In the genomic region with DNA sequence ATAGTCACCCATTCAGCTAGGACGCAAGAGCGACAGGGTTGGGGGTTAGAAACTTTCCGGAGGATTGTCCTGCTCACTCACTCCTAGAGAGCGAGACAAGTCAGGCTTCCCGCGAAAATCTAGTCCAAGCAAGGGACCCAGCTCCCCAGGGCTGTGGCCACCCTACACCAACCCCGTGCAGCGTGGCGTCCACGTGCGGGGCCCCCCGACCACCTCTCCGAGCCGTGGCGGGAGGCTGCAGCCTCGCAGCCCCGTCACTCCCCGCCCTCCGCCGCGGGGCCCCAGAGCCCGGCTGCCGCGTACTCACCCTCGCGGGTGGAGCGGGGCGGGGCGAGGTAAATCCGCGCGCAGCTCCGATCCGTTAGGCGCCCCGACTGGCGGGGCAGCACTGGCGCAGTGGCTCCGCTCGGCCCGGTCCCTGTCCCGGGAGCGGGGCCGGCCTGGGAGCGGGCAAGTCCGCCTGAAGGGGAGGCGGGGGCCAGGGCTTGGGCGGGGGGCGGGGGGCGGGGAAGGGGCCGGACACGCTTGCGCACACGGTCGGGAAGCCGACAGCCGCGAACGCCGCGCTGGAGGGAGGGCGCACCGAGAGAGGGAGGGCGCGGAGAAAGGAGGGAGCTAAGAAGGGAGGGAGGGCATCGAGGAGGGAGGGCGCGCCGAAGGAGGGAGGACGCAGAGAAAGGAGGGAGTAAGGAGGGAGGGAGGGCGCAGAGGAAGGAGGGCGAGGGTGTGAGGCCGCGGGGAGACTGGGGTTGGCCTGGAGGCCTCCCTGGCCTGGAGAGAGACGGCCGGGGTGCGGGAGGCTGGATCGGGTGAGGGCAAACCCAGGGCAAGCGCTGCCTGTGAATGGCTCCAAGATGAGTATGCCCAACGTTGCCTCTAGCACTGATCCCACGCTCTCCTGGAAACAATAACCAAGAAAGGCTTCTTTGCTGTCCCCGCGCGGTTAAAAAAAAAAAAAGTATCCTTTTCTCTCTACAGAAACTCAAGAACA, we compare ENCODE assay signal across 8 mouse cellular contexts. TPM values are rescaled to one million over a fixed set of nuclear protein-coding genes. Genes with fewer than 3 reads are reported as not detected.
DNase-seq lines count a peak whose midpoint lies in the region; ATAC-seq and TF ChIP-seq lines count a peak whose summit lies in the region.

No protein-coding gene starts in this region.

- peak overlapping the region; percentile 45 for H3K4me3 ChIP-seq in forebrain, embryonic 11.5 days (ENCODE audit: low read depth, low read length)
- H3K4me3 ChIP-seq in heart, embryonic 16.5 days (ENCODE audit: low read length): peak overlapping the region; percentile 76
- peak overlapping the region; percentile 77 for H3K4me3 ChIP-seq in lung, adult 2 months (replicated peaks; ENCODE audit: extremely low read depth, low read depth, low read length)
- H3K4me3 ChIP-seq in neural tube, embryonic 15.5 days (replicated peaks): peak overlapping the region; percentile 69

- ATAC-seq in forebrain, embryonic 11.5 days (replicated peaks; ENCODE audit: low FRiP score): peak; percentile 92
- peak; percentile 88 for ATAC-seq in heart, embryonic 16.5 days (replicated peaks; ENCODE audit: extremely low read depth, insufficient read depth, low FRiP score)
- ATAC-seq in neural tube, embryonic 15.5 days (ENCODE audit: low FRiP score): peak; percentile 94

- H3K27ac ChIP-seq in forebrain, embryonic 11.5 days (ENCODE audit: low read depth, low read length): peak overlapping the region; percentile 26; the same call in 1 of the 2 replicates
- peak overlapping the region; percentile 92 for H3K27ac ChIP-seq in heart, embryonic 16.5 days (ENCODE audit: low read length)
- peak overlapping the region; percentile 83 for H3K27ac ChIP-seq in neural tube, embryonic 15.5 days (replicated peaks)

- no peaks in the 10 kb centered on the region for H3K9me3 ChIP-seq in forebrain, embryonic 11.5 days (ENCODE audit: control insufficient read depth, low read length)
- H3K9me3 ChIP-seq in heart, embryonic 16.5 days (replicated peaks; ENCODE audit: control insufficient read depth, low read length): no peaks in the 10 kb centered on the region
- no peaks in the 10 kb centered on the region for H3K9me3 ChIP-seq in neural tube, embryonic 15.5 days (replicated peaks)

- TF ChIP-seq POLR2A in lung, adult 2 months (IDR thresholded peaks at IDR 0.05; ENCODE audit: borderline replicate concordance, extremely low read depth, low read depth, low read length): peak; percentile 87; the same call in 1 of the 2 replicates

- under 1% methylated on average over 78 of the region's 84 CpGs for WGBS in forebrain, embryonic 11.5 days
- under 1% methylated on average over 81 of the region's 84 CpGs for WGBS in heart, embryonic 16.5 days
- WGBS in lung, adult 2 months: under 1% methylated on average over 81 of the region's 84 CpGs
- WGBS in neural tube, embryonic 15.5 days: under 1% methylated on average over 72 of the region's 84 CpGs

- peak; percentile 80 for DNase-seq in ES-CJ7 (ENCODE audit: low read depth, low spot score)
- peak; percentile 80 for DNase-seq in c-Kit-positive CD71-positive TER-119-negative erythroid progenitor cells, embryonic 14.5 days (ENCODE audit: low read depth)
- peak; percentile 90 for DNase-seq in forebrain, embryonic 11.5 days (ENCODE audit: low spot score)
- peak; percentile 77 to 90 for DNase-seq in kidney, postnatal 25 days
- peak; percentile 79 for DNase-seq in lung, adult 2 months
- DNase-seq in testis, postnatal 10 days (ENCODE audit: low spot score): peak; percentile 84

- H3K9ac ChIP-seq in forebrain, embryonic 11.5 days (ENCODE audit: low read length): peak overlapping the region; percentile 62
- peak overlapping the region; percentile 87 for H3K9ac ChIP-seq in heart, embryonic 16.5 days (ENCODE audit: low read length)
- peak overlapping the region; percentile 72 for H3K9ac ChIP-seq in neural tube, embryonic 15.5 days (replicated peaks)

- H3K27me3 ChIP-seq in forebrain, embryonic 11.5 days (ENCODE audit: control insufficient read depth, insufficient read depth, low read length): no peaks in the 10 kb centered on the region
- H3K27me3 ChIP-seq in heart, embryonic 16.5 days (ENCODE audit: control insufficient read depth, insufficient read depth, low read length): no peaks in the 10 kb centered on the region
- no peaks in the 10 kb centered on the region for H3K27me3 ChIP-seq in neural tube, embryonic 15.5 days (replicated peaks)

- H3K36me3 ChIP-seq in forebrain, embryonic 11.5 days (ENCODE audit: control insufficient read depth, insufficient read depth, low read length): no peaks in the 10 kb centered on the region
- H3K36me3 ChIP-seq in heart, embryonic 16.5 days (ENCODE audit: control insufficient read depth, insufficient read depth): no peaks in the 10 kb centered on the region
- H3K36me3 ChIP-seq in neural tube, embryonic 15.5 days: no peaks in the 10 kb centered on the region

- TF ChIP-seq CTCF in lung, adult 2 months (IDR thresholded peaks at IDR 0.05; ENCODE audit: insufficient read depth, low read length): no peak

- H3K4me2 ChIP-seq in forebrain, embryonic 11.5 days (ENCODE audit: low read depth, low read length, severe bottlenecking): peak overlapping the region; percentile 94
- H3K4me2 ChIP-seq in heart, embryonic 16.5 days (ENCODE audit: low read depth, low read length): peak overlapping the region; percentile 89
- H3K4me2 ChIP-seq in neural tube, embryonic 15.5 days: peak overlapping the region; percentile 69

- no peaks in the 10 kb centered on the region; the same call in none of the 2 replicates for H3K4me1 ChIP-seq in forebrain, embryonic 11.5 days (replicated peaks; ENCODE audit: control insufficient read depth, insufficient read depth, low read length)
- H3K4me1 ChIP-seq in heart, embryonic 16.5 days (ENCODE audit: control insufficient read depth, insufficient read depth, low read length): peaks cover 29% of the 10 kb centered on the region
- peaks cover 16% of the 10 kb centered on the region for H3K4me1 ChIP-seq in lung, adult 2 months (ENCODE audit: control insufficient read depth, insufficient read depth, low read length)
- peaks cover 29% of the 10 kb centered on the region for H3K4me1 ChIP-seq in neural tube, embryonic 15.5 days

RNA-seq across cellular contexts. Expression of a gene that starts 2.4 kb away (rescaled TPM):
- polyA plus RNA-seq in forebrain, embryonic 11.5 days (2014; fragmentation: Nextera tagmentation; extraction: Ambion mirVana): 13.3 and 14.4 TPM in 2 replicates
- 25.8 and 26.4 TPM in 2 replicates for polyA plus RNA-seq in heart, embryonic 16.5 days (2015; fragmentation: Nextera tagmentation; extraction: Ambion mirVana)
- polyA plus RNA-seq in lung, adult 2 months (2012; rRNA removed): 18.2 and 18.4 TPM in 2 replicates
- polyA plus RNA-seq in neural tube, embryonic 15.5 days (2015; fragmentation: Nextera tagmentation; extraction: Ambion mirVana): 11.4 and 15.6 TPM in 2 replicates

RNA-seq across cellular contexts. Expression of a gene that starts 59.2 kb away (rescaled TPM):
- 104 and 113 TPM in 2 replicates for polyA plus RNA-seq in forebrain, embryonic 11.5 days (2014; fragmentation: Nextera tagmentation; extraction: Ambion mirVana)
- 60.2 and 62.5 TPM in 2 replicates for polyA plus RNA-seq in heart, embryonic 16.5 days (2015; fragmentation: Nextera tagmentation; extraction: Ambion mirVana)
- polyA plus RNA-seq in lung, adult 2 months (2012; rRNA removed): 27.7 and 31.2 TPM in 2 replicates
- 69.1 and 73.7 TPM in 2 replicates for polyA plus RNA-seq in neural tube, embryonic 15.5 days (2015; fragmentation: Nextera tagmentation; extraction: Ambion mirVana)

Comparison
In these comparisons a context has a peak if more than half of its experiments do, and no peak if none do; other contexts are left out.
1. Peak in every context shown above with its lines: DNase-seq, ATAC-seq, H3K4me3 ChIP-seq and H3K27ac ChIP-seq.
2. H3K27ac ChIP-seq: peak in every context shown above with its lines; median percentile 92 in heart, embryonic 16.5 days; 83 in neural tube, embryonic 15.5 days; 26 in forebrain, embryonic 11.5 days.